Mouse (Mus musculus) heart, embryonic 13.5 days (tissue): ENCODE measurements around the gene Cpox. TPM values are rescaled to one million over a fixed set of nuclear protein-coding genes. Genes with fewer than 3 reads are reported as not detected.
A peak's percentile ranks its signal among the peaks of the same experiment; 100 is the strongest.

ENCODE experiments used
- ATAC-seq: fragments of 200-750 bp; cut with Nextera tagmentation; 2 replicates; pipeline ENCODE4 v1.8.0; 2017; ENCODE audit warnings: moderate TSS enrichment; ENCODE audit not compliant: insufficient number of reproducible peaks, low FRiP score, low TSS enrichment; ENCODE audit errors: extremely low read depth
- H3K27ac ChIP-seq: fragments of 300-500 bp; sonication (generic); replicated peaks from 2 replicates; pipeline ENCODE4 v1.5.1; 2015; ENCODE audit warnings: moderate library complexity, mild to moderate bottlenecking, inconsistent platforms
- H3K27me3 ChIP-seq: fragments of 300-500 bp; sonication (generic); replicated peaks from 2 replicates; pipeline ENCODE4 v1.6.1; 2015; ENCODE audit warnings: mild to moderate bottlenecking, inconsistent platforms
- H3K36me3 ChIP-seq: fragments of 300-500 bp; sonication (generic); 2 replicates; pipeline ENCODE4 v1.6.1; 2015; ENCODE audit warnings: mild to moderate bottlenecking, inconsistent platforms
- H3K4me1 ChIP-seq: fragments of 300-500 bp; sonication (generic); 2 replicates; pipeline ENCODE4 v1.6.1; 2015; ENCODE audit warnings: inconsistent platforms
- H3K4me2 ChIP-seq: fragments of 300-500 bp; sonication (generic); 2 replicates; pipeline ENCODE4 v1.6.1; 2015; ENCODE audit warnings: inconsistent platforms, mild to moderate bottlenecking, moderate library complexity
- H3K4me3 ChIP-seq: fragments of 300-500 bp; sonication (generic); 2 replicates; pipeline ENCODE4 v1.5.1; 2015; ENCODE audit warnings: moderate library complexity, mild to moderate bottlenecking, inconsistent platforms
- H3K9ac ChIP-seq: fragments of 300-500 bp; sonication (generic); 2 replicates; pipeline ENCODE4 v1.6.1; 2015; ENCODE audit warnings: inconsistent platforms, mild to moderate bottlenecking, moderate library complexity
- H3K9me3 ChIP-seq: fragments of 300-500 bp; sonication (generic); 2 replicates; pipeline ENCODE4 v1.6.1; 2016; ENCODE audit warnings: inconsistent platforms
- WGBS: fragments of 180-500 bp; shearing (Covaris S2); methylation state at CpG from one replicate; pipeline ENCODE4 v1.1.7; 2015; ENCODE audit warnings: mixed read lengths; 5-methylcytosine and 5-hydroxymethylcytosine counted together
- polyA plus RNA-seq: library from polyadenylated mRNA; unstranded; fragments of >200 nt; fragmentation: Nextera tagmentation; extraction: Ambion mirVana; gene quantifications from 2 replicates; pipeline ENCODE4 v1.2.1, GENCODE M21; 2015

Gene Cpox
- polyA plus RNA-seq, 1 experiment from 2014 or later, result 26.9 TPM

DNA sequence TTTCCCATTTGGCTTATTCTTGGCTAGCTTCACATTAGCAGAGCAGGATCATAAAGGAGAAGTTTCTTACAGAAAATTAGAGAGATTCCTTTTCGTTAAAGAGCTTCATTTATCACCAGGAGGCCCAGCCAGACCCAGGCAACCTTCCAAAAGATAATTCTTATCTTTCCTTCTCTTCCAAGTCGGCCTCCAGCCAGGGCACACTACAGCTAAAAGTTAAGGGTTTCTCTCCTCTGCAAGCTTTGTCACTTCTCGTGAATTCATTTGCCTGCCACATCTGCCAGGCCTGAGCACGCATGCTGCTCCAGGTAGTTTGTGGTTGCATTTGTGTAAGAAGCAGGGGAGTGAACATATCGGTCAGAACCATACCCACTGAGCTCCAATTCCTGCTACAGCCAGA lies 828 bp upstream of the Cpox start:
- H3K36me3 ChIP-seq, result peaks cover 20% of the 10 kb centered on the region
- peaks cover 30% of the 10 kb centered on the region for H3K4me1 ChIP-seq
- ATAC-seq, result no peak
- no peaks in the 10 kb centered on the region for H3K27me3 ChIP-seq
- H3K27ac ChIP-seq, result peak overlapping the region; percentile 91
- no peaks in the 10 kb centered on the region for H3K9me3 ChIP-seq
- H3K9ac ChIP-seq, result peak overlapping the region; percentile 94
- 9% methylated on average over 5 of the region's 5 CpGs for WGBS
- peak overlapping the region; percentile 97 for H3K4me3 ChIP-seq
- peak overlapping the region; percentile 91 for H3K4me2 ChIP-seq

DNA sequence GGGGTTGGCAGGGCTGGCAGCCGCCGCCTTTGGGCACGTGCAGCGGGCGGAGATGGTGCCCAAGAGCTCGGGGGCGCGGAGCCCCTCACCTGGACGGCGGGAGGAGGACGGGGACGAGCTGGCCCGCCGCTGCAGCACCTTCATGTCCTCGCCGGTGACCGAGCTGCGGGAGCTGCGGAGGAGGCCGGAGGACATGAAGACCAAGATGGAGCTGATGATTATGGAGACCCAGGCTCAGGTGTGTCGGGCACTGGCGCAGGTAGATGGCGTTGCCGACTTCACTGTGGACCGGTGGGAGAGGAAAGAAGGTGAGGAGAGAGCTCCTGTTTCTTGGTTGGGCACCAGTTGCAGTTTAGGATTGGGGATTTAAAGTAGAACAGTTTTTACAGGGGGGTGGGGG lies 551 bp downstream of the Cpox start:
- peak overlapping the region; percentile 91 for H3K27ac ChIP-seq
- peak overlapping the region; percentile 97 for H3K4me3 ChIP-seq
- H3K36me3 ChIP-seq, result peaks cover 33% of the 10 kb centered on the region
- no peak; the same call in 1 of the 2 replicates for ATAC-seq
- no peaks in the 10 kb centered on the region for H3K27me3 ChIP-seq
- peaks cover 30% of the 10 kb centered on the region for H3K4me1 ChIP-seq
- peak overlapping the region; percentile 94 for H3K9ac ChIP-seq
- WGBS, result under 1% methylated on average over 25 of the region's 25 CpGs
- H3K9me3 ChIP-seq, result no peaks in the 10 kb centered on the region
- H3K4me2 ChIP-seq, result peak overlapping the region; percentile 91

DNA sequence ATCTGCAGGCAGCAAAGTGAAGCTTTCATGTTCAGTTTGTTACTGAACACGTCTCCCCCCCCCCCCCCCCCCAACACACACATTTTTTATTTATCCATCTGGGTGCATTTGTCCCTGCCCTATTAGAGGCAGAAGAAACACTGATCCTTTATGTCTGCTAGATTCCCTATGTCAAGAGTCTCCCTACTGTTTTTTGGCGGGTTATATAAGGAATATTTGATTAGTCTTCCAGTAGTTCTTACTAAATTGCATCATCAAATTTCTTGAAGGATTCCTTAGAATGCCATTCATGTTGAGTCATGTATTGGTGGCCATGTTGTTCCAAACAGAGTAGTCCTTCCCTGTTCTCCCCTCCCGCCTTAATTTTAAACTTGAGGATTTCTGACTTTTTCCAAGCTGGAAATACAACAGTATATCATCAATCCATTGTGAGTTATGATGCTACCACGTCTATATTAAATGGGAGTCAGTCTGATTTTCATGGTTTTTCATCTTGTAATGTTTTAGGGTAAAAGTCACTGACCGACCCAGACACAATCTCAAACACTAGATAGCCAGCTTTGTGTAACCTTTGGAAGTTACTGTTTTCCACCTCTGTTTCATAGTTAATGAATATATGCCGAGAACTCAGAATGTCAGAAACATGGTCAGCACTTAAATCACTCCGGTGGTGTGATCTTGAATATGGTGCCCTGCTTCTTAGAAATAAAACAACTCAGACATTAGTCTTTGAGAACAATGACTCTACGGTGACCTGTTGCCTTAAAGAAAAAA lies 1.3 kb downstream of the Cpox start:
- Histone ChIP-seq H3K4me1 (peaks cover 35% of the 10 kb centered on the region), H3K36me3 (peaks cover 40% of the 10 kb centered on the region), H3K27ac (peak overlapping the region; percentile 91; the same call in 1 of the 2 replicates), H3K4me2 (peak overlapping the region; percentile 91), H3K9ac (peak overlapping the region; percentile 94), H3K4me3 (peak overlapping the region; percentile 97), H3K27me3 (no peaks in the 10 kb centered on the region), H3K9me3 (no peaks in the 10 kb centered on the region)
- WGBS, result 61% methylated on average over 8 of the region's 8 CpGs
- no peak for ATAC-seq

DNA sequence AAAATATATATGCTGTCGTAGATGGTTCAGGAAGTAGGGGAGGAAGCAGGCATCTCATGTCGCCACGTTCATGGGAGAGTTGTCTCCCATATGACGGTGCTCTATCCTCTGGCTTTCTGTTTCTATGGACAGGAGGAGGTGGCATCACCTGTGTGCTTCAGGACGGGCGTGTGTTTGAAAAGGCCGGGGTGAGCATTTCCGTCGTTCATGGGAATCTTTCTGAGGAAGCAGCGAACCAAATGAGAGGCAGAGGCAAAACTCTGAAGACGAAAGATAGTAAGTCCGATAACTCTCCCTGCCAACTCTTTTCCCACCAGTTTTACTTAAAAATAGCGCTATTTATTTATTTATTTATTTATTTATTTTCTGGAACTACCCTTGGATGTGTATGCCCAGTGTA lies 2.3 kb downstream of the Cpox start:
- H3K27ac ChIP-seq, result no peak overlapping the region
- H3K9ac ChIP-seq, result no peak overlapping the region
- H3K27me3 ChIP-seq, result no peaks in the 10 kb centered on the region
- 77% methylated on average over 13 of the region's 13 CpGs for WGBS
- no peak for ATAC-seq
- peak overlapping the region; percentile 91 for H3K4me2 ChIP-seq
- H3K4me1 ChIP-seq, result peaks cover 40% of the 10 kb centered on the region
- peak overlapping the region; percentile 97 for H3K4me3 ChIP-seq
- H3K9me3 ChIP-seq, result no peaks in the 10 kb centered on the region
- H3K36me3 ChIP-seq, result peaks cover 47% of the 10 kb centered on the region

DNA sequence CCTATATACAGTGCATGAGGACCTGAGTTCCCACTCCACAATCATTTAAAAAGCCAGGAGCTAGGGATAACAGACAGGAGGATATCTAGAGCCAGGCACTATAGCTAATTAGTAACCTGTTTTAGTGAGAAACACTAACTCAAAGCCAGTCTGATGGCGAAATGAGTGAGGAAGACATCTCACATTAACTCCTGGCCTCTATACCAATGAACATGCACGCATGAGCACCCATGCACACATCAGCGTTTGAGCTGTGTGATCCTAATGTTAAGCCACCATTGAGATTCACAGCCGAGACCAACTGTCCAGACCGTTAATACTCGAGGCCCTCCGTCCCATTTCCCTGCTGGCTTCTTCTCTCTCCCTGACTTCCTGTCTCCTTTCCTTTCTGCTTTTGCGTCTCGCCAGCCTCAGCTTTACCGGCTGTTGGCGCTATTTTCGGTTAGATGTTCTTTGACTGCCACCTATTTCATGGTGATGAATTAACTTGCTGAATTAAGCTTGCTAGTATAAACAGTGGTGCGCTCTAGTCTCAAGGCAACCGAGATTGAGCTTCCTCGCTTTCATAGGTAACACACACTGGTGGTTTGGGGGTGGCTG lies 3.8 kb downstream of the Cpox start:
- ATAC-seq, result no peak
- peak overlapping the region; percentile 91; the same call in 1 of the 2 replicates for H3K4me2 ChIP-seq
- peaks cover 38% of the 10 kb centered on the region for H3K4me1 ChIP-seq
- H3K9me3 ChIP-seq, result no peaks in the 10 kb centered on the region
- H3K27ac ChIP-seq, result no peak overlapping the region
- peaks cover 60% of the 10 kb centered on the region for H3K36me3 ChIP-seq
- H3K4me3 ChIP-seq, result no peak overlapping the region
- no peaks in the 10 kb centered on the region for H3K27me3 ChIP-seq
- H3K9ac ChIP-seq, result no peak overlapping the region
- 90% methylated on average over 15 of the region's 15 CpGs for WGBS

DNA sequence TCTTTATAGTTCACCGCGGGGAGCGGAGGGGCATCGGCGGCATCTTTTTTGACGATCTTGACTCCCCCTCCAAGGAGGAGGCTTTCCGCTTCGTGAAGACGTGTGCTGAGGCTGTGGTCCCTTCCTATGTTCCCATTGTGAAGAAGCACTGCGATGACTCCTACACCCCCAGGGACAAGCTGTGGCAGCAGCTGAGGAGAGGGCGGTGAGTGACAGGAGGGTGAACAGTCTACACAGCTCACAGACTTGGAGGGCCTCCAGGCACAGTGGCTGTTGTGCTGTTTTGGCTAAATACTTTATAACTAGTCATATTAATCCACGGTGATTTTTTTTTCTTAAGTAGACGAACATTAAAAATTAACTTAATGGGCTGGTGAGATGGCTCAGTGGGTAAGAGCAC lies 5.2 kb downstream of the Cpox start:
- no peak for ATAC-seq
- no peak overlapping the region for H3K4me3 ChIP-seq

DNA sequence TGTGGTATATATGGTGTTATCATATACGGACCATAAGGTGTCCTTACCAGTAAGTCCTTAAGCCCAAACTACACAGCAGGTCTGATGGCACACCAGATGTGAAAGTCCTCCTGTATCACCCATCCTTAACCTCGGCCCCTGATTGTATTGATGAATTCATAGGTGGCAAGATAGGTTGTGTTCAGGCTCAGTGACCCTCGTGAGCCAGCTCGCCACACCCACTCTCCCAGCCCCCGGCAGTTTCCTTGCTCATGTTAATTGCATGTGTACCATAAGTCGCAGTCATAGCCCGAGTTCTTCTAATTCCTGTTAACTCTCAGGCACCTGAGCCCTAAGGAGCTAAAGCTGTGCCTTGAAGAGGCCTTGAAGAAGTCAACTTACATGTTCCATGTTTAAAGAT lies 6.1 kb downstream of the Cpox start:
- no peak overlapping the region for H3K9ac ChIP-seq
- peak overlapping the region; percentile 4; the same call in 1 of the 2 replicates for H3K4me2 ChIP-seq
- no peak for ATAC-seq
- H3K4me3 ChIP-seq, result no peak overlapping the region
- H3K4me1 ChIP-seq, result peaks cover 27% of the 10 kb centered on the region
- peaks cover 68% of the 10 kb centered on the region for H3K36me3 ChIP-seq
- H3K27me3 ChIP-seq, result no peaks in the 10 kb centered on the region
- no peak overlapping the region for H3K27ac ChIP-seq
- WGBS, result 67% methylated on average over 7 of the region's 7 CpGs
- H3K9me3 ChIP-seq, result no peaks in the 10 kb centered on the region

More for the DNA sequence above, 5.2 kb downstream of the Cpox start:
- Histone ChIP-seq H3K9ac (no peak overlapping the region), H3K4me1 (peaks cover 31% of the 10 kb centered on the region), H3K9me3 (no peaks in the 10 kb centered on the region), H3K27ac (no peak overlapping the region), H3K4me2 (no peak overlapping the region; the same call in 1 of the 2 replicates), H3K27me3 (no peaks in the 10 kb centered on the region), H3K36me3 (peaks cover 60% of the 10 kb centered on the region)
- 87% methylated on average over 13 of the region's 13 CpGs for WGBS

DNA sequence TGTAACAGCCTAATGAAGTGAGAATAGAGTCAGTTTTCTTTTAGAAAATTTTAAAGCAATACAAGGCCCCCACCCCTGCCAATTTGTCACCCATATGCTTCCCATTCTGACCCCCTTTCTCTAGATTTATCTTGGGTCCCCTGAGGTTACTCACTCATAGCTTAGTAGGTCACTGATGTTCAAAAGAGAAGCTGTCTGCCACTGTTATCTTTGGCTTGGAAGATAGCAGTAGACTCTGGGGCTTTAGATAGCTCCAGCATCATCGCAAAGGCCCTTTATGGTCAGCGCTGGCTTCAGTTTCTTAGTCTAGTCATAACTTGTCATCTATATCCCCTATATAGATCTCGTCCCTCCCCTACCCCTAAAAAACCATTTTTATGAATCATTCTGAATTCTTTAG lies 6.5 kb downstream of the Cpox start:
- 31% methylated on average over 3 of the region's 3 CpGs for WGBS

DNA sequence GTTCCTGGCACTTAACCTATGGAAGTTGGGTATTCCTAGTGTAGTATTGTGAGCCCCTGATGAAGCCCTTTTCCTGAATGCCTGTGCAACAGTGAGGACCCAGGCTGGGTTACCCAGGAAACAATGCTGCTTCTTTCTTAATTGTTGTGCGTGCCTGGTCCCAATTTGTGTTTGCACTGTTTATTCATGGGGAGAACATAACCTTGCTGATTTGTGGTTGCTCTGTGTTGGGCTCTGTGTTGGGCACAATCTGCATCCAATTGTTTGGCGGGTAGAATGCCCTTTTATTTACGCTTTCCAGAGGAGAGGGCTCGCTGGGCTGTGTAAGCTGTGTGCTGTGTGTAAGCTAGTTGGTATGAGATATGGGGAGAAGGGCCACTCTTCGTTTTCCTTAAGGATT lies 7.4 kb downstream of the Cpox start:
- peaks cover 70% of the 10 kb centered on the region for H3K36me3 ChIP-seq
- WGBS, result 81% methylated on average over 5 of the region's 5 CpGs
- ATAC-seq, result no peak

More for the DNA sequence above, 6.5 kb downstream of the Cpox start:
- Histone ChIP-seq H3K36me3 (peaks cover 73% of the 10 kb centered on the region), H3K27ac (no peak overlapping the region), H3K4me3 (no peak overlapping the region), H3K9ac (no peak overlapping the region), H3K4me2 (no peak overlapping the region; the same call in 1 of the 2 replicates), H3K4me1 (peaks cover 22% of the 10 kb centered on the region), H3K27me3 (no peaks in the 10 kb centered on the region), H3K9me3 (no peaks in the 10 kb centered on the region)
- no peak for ATAC-seq

DNA sequence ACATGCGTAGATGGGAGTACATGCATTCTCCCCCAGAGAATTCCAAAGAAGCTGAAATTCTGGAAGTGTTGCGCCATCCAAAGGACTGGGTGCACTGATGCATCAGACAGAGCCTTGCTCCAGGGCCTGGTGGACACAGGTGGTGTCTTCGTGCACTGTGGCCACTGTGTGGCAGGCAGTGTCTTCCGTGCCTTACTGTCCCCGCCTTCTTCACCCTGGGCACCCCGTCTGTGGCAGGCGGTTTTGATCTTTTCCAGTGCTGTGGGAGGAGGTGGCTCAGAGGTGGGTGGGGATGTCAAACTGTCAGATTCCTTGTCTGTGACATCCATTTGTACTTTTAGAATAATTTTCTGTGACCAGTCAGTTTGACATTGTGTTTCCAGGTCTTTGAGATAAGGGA lies 8.6 kb downstream of the Cpox start:
- no peak overlapping the region for H3K27ac ChIP-seq
- no peak overlapping the region for H3K9ac ChIP-seq
- H3K27me3 ChIP-seq, result no peaks in the 10 kb centered on the region
- peaks cover 60% of the 10 kb centered on the region for H3K36me3 ChIP-seq
- no peak for ATAC-seq
- H3K9me3 ChIP-seq, result no peaks in the 10 kb centered on the region
- H3K4me1 ChIP-seq, result peaks cover 16% of the 10 kb centered on the region
- 54% methylated on average over 7 of the region's 7 CpGs for WGBS
- no peak overlapping the region for H3K4me2 ChIP-seq
- no peak overlapping the region for H3K4me3 ChIP-seq

More for the DNA sequence above, 7.4 kb downstream of the Cpox start:
- H3K4me3 ChIP-seq, result no peak overlapping the region
- peaks cover 16% of the 10 kb centered on the region for H3K4me1 ChIP-seq
- H3K9ac ChIP-seq, result no peak overlapping the region
- no peaks in the 10 kb centered on the region for H3K27me3 ChIP-seq
- no peaks in the 10 kb centered on the region for H3K9me3 ChIP-seq
- H3K27ac ChIP-seq, result no peak overlapping the region
- no peak overlapping the region for H3K4me2 ChIP-seq

DNA sequence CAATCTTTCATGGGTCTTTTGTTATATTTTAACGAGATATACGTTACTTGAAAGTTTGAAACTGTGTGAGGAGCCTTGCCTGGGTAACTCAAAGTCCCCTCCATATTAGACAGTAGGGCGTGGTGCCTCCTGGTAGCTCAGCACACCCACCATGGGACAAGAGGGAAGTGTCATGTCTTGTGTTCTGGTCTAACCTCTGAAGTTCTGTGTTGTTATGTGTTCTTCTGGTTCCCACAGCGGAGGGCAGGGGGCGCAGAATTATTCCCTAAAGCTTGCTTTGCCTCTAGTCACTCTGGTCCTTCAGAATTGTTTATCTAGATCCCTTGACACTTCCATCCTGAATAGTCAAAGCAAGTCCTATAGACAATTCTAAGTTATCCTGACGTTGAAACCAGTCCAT lies 12.0 kb downstream of the Cpox start:
- no peak overlapping the region for H3K9ac ChIP-seq
- peaks cover 15% of the 10 kb centered on the region for H3K4me1 ChIP-seq
- H3K36me3 ChIP-seq, result peaks cover 31% of the 10 kb centered on the region
- WGBS, result 86% methylated on average over 6 of the region's 6 CpGs
- H3K4me2 ChIP-seq, result no peak overlapping the region
- no peaks in the 10 kb centered on the region for H3K9me3 ChIP-seq
- H3K4me3 ChIP-seq, result no peak overlapping the region
- H3K27me3 ChIP-seq, result no peaks in the 10 kb centered on the region
- no peak for ATAC-seq
- H3K27ac ChIP-seq, result no peak overlapping the region
